Mouse (Mus musculus) NIH3T3 (cell line): ENCODE results near the gene Rsrc2.
A peak's percentile ranks its signal among the peaks of the same experiment; 100 is the strongest.

Source experiments
- DNase-seq: peaks from one replicate; pipeline ENCODE4 v3.0.0-alpha.2; 2012; ENCODE audit warnings: low read depth

Gene Rsrc2

GRCm38 (mm10) chr5:123696244-123696643, 53.0 kb downstream of the Rsrc2 start:
- peak; percentile 71 for DNase-seq

GRCm38 (mm10) chr5:123694468-123694867, 54.7 kb downstream of the Rsrc2 start:
- peak; percentile 51 for DNase-seq

GRCm38 (mm10) chr5:123684221-123685144, 64.7 kb downstream of the Rsrc2 start, which contains the start of gene Clip1:
Clip1 (minus strand) TSS chr5:123684618.
- peak; percentile 75 for DNase-seq

DNA sequence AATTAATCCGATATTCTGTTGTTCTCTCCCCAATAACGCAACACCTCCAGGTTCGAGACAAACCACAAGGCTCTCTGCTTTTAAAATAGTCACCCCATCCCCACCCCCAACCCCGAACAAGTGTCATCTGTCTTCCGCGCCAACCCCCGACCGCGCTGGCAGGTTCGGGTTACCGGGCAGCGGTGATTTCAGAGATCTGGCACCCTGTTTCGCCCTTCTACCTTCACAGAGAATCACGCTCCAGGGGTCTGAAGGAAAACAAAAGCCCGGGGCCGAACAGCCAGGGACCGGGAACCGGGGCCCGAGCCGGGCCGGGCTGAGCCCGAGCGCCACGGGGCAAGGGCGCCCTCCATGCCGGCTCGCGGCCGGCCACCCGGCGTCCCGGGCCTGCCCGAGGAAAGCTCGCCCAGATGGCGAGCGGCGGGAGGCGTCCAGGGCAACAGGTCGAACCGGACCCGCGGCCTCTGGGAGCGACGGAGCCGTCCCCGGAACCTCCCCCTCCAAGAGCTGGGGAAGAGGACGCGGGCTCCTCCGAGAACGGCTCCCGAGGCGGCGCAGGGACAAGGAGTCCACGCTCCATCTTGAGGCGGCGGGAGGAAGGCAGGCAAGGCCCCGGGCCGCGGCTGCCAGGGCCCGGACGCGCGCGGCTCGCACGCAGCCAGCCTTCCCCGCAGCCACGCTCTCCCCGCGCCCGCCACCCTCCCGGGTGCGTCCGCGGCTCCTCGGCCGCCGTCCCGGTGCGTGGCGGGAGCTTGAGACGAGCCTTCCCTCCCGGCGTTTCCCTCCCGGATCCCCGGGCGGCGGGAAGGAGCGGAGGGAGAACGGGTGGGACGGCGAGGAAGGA, 65.6 kb downstream of the Rsrc2 start:
- DNase-seq = peak; percentile 67

DNA sequence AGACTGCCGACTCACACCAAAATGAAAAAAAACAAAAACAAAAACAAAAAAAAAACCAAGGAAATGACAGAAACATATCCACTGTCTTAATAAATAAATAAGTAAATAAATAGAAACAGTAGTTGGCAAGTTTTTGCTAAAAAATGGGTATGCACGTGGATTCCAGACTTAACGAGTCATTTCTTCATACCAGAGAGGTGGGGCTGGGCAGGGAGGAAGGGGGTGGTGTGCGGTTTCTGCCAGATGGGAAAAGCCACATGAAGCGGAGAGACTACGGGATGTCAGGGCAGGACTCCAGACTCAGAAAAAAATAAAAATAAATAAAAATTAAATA, 66.2 kb downstream of the Rsrc2 start:
- peak; percentile 76 for DNase-seq

DNA sequence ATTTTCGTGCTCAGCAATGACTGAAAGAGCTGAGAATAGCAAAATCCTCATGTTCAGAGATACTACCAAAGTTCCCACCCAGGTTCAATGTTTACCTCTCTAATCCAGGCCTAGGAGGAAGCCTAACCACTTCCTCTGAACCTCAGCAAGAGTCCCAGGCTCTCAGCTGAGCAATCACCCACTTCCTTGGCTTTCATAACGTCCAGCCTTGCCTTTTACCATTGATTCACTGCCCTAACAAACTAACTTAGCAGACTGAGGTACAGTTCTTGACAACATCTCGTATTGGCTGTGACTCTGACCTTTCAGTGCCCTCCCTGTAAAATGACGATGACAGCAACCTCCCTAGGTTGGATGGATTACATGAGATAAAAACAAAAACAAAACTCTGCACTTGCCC, 66.8 kb downstream of the Rsrc2 start:
- DNase-seq = no peak

GRCm38 (mm10) chr5:123679546-123680263, 69.5 kb downstream of the Rsrc2 start:
- peak; percentile 90 for DNase-seq

- no peak for DNase-seq
Measured at GRCm38 (mm10) chr5:123679106-123679505, 70.1 kb downstream of the Rsrc2 start.
